Mouse (Mus musculus) liver, embryonic 12.5 days (tissue): ENCODE results near the gene Ms4a3. TPM values are rescaled to one million over a fixed set of nuclear protein-coding genes. Genes with fewer than 3 reads are reported as not detected.

Experiments
- ATAC-seq: fragments of 200-750 bp; cut with Nextera tagmentation; 2 replicates; pipeline ENCODE4 v1.8.0; 2017; ENCODE audit warnings: moderate number of reproducible peaks, mild to moderate bottlenecking, moderate library complexity
- H3K27ac ChIP-seq: fragments of 300-500 bp; sonication (generic); 2 replicates; pipeline ENCODE4 v1.5.1; 2016; ENCODE audit warnings: mild to moderate bottlenecking
- H3K27me3 ChIP-seq: fragments of 300-500 bp; sonication (generic); replicated peaks from 2 replicates; pipeline ENCODE4 v1.6.1; 2016; ENCODE audit warnings: mild to moderate bottlenecking, moderate library complexity
- H3K36me3 ChIP-seq: fragments of 300-500 bp; sonication (generic); 2 replicates; pipeline ENCODE4 v1.6.1; 2016; ENCODE audit warnings: mild to moderate bottlenecking, moderate library complexity
- H3K4me1 ChIP-seq: fragments of 300-500 bp; sonication (generic); 2 replicates; pipeline ENCODE4 v1.6.1; 2016
- H3K4me2 ChIP-seq: fragments of 300-500 bp; sonication (generic); 2 replicates; pipeline ENCODE4 v1.6.1; 2016; ENCODE audit warnings: mild to moderate bottlenecking, moderate library complexity
- H3K4me3 ChIP-seq: fragments of 300-500 bp; sonication (generic); 2 replicates; pipeline ENCODE4 v1.5.1; 2016; ENCODE audit warnings: mild to moderate bottlenecking, moderate library complexity
- H3K9ac ChIP-seq: fragments of 300-500 bp; sonication (generic); 2 replicates; pipeline ENCODE4 v1.6.1; 2016; ENCODE audit warnings: mild to moderate bottlenecking, moderate library complexity
- H3K9me3 ChIP-seq: fragments of 300-500 bp; sonication (generic); replicated peaks from 2 replicates; pipeline ENCODE4 v1.6.1; 2016; ENCODE audit warnings: mild to moderate bottlenecking, moderate library complexity
- WGBS: fragments of 180-500 bp; shearing (Covaris S2); methylation state at CpG from one replicate; pipeline ENCODE4 v1.1.7; 2016; ENCODE audit not compliant: insufficient replicate concordance; 5-methylcytosine and 5-hydroxymethylcytosine counted together
- polyA plus RNA-seq: library from polyadenylated mRNA; unstranded; fragments of >200 nt; fragmentation: Nextera tagmentation; extraction: Ambion mirVana; gene quantifications from 2 replicates; pipeline ENCODE4 v1.2.1, GENCODE M21; 2016

The Ms4a3 gene
- polyA plus RNA-seq = 4.5 and 6.4 TPM in 2 replicates

DNA sequence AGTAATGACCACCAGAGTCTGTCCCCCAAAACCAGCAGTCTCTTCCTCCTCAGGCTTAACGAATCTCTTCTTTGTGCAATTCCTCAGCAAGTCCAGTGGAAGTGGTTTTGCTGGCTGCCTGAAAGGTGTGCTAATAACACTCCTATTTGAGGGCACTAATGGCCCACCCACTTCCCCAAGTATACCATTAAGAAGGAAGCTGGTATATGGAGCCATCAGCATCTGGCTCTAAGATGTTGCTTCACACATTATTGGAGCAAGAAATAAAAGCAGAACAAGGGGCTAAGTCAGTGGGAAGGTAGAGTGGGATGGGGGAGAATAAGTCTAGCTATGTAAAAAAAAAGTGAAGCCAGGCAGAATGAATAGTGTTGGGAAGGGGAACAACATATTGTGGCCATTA lies at the start of gene Ms4a3:
Ms4a3 (minus strand) TSS at position 120 of the 400 bp plus-strand sequence.
- ATAC-seq = no peak
- WGBS = 50% methylated on average over 1 of the region's 1 CpGs

GRCm38 (mm10) chr19:11661562-11661961 lies 20.9 kb upstream of the Ms4a3 start:
- Histone ChIP-seq H3K36me3 (no peaks in the 10 kb centered on the region), H3K9ac (no peak overlapping the region), H3K27me3 (no peaks in the 10 kb centered on the region), H3K9me3 (no peaks in the 10 kb centered on the region), H3K27ac (no peak overlapping the region), H3K4me3 (no peak overlapping the region), H3K4me2 (0 out of 2 replicates have a peak overlapping the region, but pooled peaks have one; percentile 14), H3K4me1 (peaks cover 10% of the 10 kb centered on the region)
- no peak for ATAC-seq

More for the DNA sequence above, at the start of gene Ms4a3:
- no peak within 1 kb of the TSS for H3K9ac ChIP-seq
- no peak within 1 kb of the TSS for H3K27ac ChIP-seq
- H3K4me1 ChIP-seq = no peaks in the 10 kb centered on the region
- no peaks in the 10 kb centered on the region for H3K9me3 ChIP-seq
- no peak within 1 kb of the TSS for H3K4me3 ChIP-seq
- no peak within 1 kb of the TSS for H3K4me2 ChIP-seq
- no peaks in the 10 kb centered on the region for H3K27me3 ChIP-seq
- H3K36me3 ChIP-seq = no peaks in the 10 kb centered on the region

DNA sequence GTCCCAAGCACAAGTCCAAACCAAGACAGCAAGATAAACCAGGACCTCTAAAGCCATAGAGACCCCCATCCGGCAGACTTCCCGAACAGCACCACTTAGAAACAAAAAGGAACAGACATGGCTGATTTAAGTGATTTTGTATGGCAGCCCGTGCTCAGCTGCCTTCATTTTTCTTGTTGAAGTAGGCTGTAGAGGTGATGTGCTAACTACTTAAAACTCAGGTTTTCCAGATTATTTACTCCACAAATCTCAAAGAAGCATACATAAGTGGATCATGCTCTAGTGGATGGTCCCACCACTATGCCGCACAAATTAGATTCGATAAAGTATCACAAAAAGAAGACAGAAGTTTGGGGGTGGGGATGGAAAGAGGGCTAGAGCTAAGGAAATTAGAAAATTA lies 19.8 kb upstream of the Ms4a3 start, which contains the start of gene Oosp2:
Oosp2 (minus strand) TSS at position 101 of the 400 bp plus-strand sequence.
- H3K4me2 ChIP-seq = 0 out of 2 replicates have a peak within 1 kb of the TSS, but pooled peaks have one; percentile 14
- peaks cover 10% of the 10 kb centered on the region for H3K4me1 ChIP-seq
- WGBS = 83% methylated on average over 5 of the region's 5 CpGs

DNA sequence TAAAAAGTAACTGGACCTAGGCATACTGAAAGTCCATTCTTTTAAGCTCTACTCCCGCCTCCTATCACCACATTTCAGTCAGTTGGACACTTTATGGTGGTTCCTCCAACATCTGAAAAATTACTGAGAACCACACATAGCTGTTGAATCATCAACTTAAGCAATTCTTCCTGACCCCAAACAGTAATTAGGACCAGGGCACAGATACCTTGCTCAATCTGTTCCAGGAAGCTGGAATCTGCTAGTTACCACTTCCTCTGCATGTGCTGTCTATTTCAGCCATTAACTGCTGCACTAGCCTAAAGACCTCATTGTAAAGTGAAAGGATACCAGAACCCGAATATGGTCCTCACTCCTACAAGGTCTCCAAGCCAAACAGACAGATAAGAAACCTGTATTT lies 18.5 kb upstream of the Ms4a3 start:
- no peaks in the 10 kb centered on the region for H3K27me3 ChIP-seq
- no peak overlapping the region for H3K4me2 ChIP-seq
- H3K4me3 ChIP-seq = no peak overlapping the region
- no peaks in the 10 kb centered on the region for H3K9me3 ChIP-seq
- H3K36me3 ChIP-seq = no peaks in the 10 kb centered on the region
- H3K9ac ChIP-seq = no peak overlapping the region
- no peak for ATAC-seq
- H3K27ac ChIP-seq = no peak overlapping the region
- H3K4me1 ChIP-seq = peaks cover 10% of the 10 kb centered on the region
- WGBS = 37% methylated on average over 2 of the region's 2 CpGs

More for the DNA sequence above, 19.8 kb upstream of the Ms4a3 start, which contains the start of gene Oosp2:
- Histone ChIP-seq H3K9me3 (no peaks in the 10 kb centered on the region), H3K27me3 (no peaks in the 10 kb centered on the region), H3K4me3 (no peak within 1 kb of the TSS), H3K36me3 (no peaks in the 10 kb centered on the region), H3K27ac (no peak within 1 kb of the TSS), H3K9ac (no peak within 1 kb of the TSS)
- no peak for ATAC-seq

DNA sequence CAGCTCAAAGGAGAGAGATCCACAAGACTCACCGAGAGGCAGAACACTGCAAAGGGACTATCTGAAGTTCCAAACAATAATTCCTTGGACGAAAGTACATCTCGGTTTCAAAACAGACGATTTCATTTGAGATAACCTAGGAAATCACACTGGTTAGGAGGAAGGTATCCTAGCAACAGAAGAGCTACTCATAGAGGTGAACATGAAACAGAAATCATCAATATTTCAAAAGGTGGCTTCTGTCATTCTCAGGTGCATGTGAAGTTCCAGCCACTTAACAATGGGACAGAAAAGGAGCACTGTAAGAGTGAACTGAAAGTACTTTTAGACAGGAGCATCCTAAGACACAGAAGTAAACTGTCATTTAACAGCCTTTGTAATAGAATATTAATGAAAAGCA lies 8.9 kb upstream of the Ms4a3 start:
- 55% methylated on average over 4 of the region's 4 CpGs for WGBS
- ATAC-seq = no peak
- H3K36me3 ChIP-seq = no peaks in the 10 kb centered on the region
- H3K4me2 ChIP-seq = no peak overlapping the region
- no peak overlapping the region for H3K27ac ChIP-seq
- H3K27me3 ChIP-seq = no peaks in the 10 kb centered on the region
- no peaks in the 10 kb centered on the region for H3K4me1 ChIP-seq
- H3K9ac ChIP-seq = no peak overlapping the region
- H3K4me3 ChIP-seq = no peak overlapping the region
- H3K9me3 ChIP-seq = no peaks in the 10 kb centered on the region

- ATAC-seq = no peak
- Histone ChIP-seq H3K4me3 (no peak overlapping the region), H3K27ac (no peak overlapping the region), H3K9me3 (no peaks in the 10 kb centered on the region), H3K27me3 (no peaks in the 10 kb centered on the region), H3K36me3 (no peaks in the 10 kb centered on the region), H3K4me2 (no peak overlapping the region), H3K4me1 (no peaks in the 10 kb centered on the region), H3K9ac (no peak overlapping the region)
- WGBS = 55% methylated on average over 3 of the region's 3 CpGs
Measured at GRCm38 (mm10) chr19:11646166-11646565, 5.5 kb upstream of the Ms4a3 start.

DNA sequence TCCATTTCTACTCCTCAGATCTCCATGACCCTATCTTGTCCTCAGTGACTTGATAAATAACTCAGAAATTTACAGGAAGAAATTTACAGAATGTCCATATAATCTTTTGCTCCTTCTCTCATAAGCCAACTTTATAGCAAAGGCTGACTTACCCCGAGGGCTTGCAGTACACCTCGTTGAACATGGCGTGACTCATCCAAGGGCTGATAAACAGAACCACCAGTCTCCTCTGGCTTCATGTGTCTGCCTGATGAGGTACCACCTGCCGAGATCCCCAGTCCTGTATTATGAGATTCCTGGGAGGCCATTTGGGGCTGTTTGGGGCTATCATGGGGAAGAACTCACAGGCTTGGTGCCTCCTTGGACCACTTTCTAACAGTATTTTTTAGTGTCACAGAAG lies 1.6 kb downstream of the Ms4a3 start:
- Histone ChIP-seq H3K9ac (no peak overlapping the region), H3K9me3 (no peaks in the 10 kb centered on the region), H3K27ac (no peak overlapping the region), H3K36me3 (no peaks in the 10 kb centered on the region), H3K27me3 (no peaks in the 10 kb centered on the region), H3K4me2 (no peak overlapping the region), H3K4me1 (peaks cover 3% of the 10 kb centered on the region; the same call in 1 of the 2 replicates), H3K4me3 (no peak overlapping the region)
- 47% methylated on average over 4 of the region's 4 CpGs for WGBS
- ATAC-seq = no peak

DNA sequence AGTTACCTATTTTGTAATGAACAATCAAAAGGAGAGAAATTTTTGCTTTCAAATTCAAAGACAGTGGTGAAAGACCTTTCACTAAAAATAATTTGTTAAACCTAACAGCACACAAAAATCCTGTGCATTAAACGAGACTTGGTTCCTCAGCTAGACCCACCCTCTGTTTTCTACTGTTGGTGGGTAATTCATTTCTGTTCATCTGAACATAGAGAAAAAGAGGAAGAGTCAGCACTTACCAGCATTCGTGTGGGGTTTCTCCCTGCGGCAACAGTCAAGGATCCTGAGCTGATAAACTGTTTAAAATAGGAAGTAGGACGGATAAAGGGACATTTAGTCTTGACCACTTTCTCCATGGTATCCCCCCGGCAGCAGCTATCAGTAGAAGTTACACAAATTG lies 5.1 kb downstream of the Ms4a3 start:
- Histone ChIP-seq H3K9ac (no peak overlapping the region), H3K4me2 (no peak overlapping the region), H3K9me3 (no peaks in the 10 kb centered on the region), H3K27ac (no peak overlapping the region), H3K4me1 (peaks cover 3% of the 10 kb centered on the region; the same call in 1 of the 2 replicates), H3K27me3 (no peaks in the 10 kb centered on the region), H3K4me3 (no peak overlapping the region), H3K36me3 (no peaks in the 10 kb centered on the region)
- ATAC-seq = no peak
- WGBS = 16% methylated on average over 5 of the region's 5 CpGs

GRCm38 (mm10) chr19:11634330-11634729 lies 6.3 kb downstream of the Ms4a3 start:
- H3K27ac ChIP-seq = no peak overlapping the region
- H3K4me1 ChIP-seq = peaks cover 3% of the 10 kb centered on the region; the same call in 1 of the 2 replicates
- H3K9ac ChIP-seq = no peak overlapping the region
- WGBS = 63% methylated on average over 2 of the region's 2 CpGs
- no peak overlapping the region for H3K4me2 ChIP-seq
- no peaks in the 10 kb centered on the region for H3K36me3 ChIP-seq
- no peak overlapping the region for H3K4me3 ChIP-seq
- H3K27me3 ChIP-seq = no peaks in the 10 kb centered on the region
- peak; percentile 27; the same call in 1 of the 2 replicates for ATAC-seq
- H3K9me3 ChIP-seq = no peaks in the 10 kb centered on the region

DNA sequence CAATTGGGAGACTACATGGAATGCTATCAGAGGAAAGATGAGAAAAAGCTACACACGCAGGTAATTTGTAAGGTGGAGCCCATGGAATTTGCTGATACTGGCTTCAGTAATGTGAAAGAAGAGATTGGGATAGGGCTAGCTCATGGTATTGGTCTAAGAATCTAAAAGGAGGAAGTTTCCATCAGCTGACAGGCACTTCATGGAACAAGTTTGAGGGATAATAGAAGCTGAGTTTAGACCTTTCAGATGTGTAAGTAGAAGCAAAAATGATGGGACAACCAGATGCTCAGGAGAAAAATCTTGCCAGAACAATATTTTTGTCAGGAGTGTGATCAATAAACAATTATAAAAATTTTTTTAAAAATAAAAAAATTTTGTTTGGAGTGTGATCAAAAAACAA lies 6.9 kb downstream of the Ms4a3 start:
- Histone ChIP-seq H3K4me1 (peaks cover 3% of the 10 kb centered on the region; the same call in 1 of the 2 replicates), H3K27ac (no peak overlapping the region), H3K36me3 (no peaks in the 10 kb centered on the region), H3K27me3 (no peaks in the 10 kb centered on the region), H3K4me2 (no peak overlapping the region), H3K4me3 (no peak overlapping the region), H3K9me3 (no peaks in the 10 kb centered on the region), H3K9ac (no peak overlapping the region)
- no peak for ATAC-seq
- WGBS = 55% methylated on average over 1 of the region's 1 CpGs

GRCm38 (mm10) chr19:11625231-11625630 lies 15.4 kb downstream of the Ms4a3 start:
- no peak overlapping the region for H3K27ac ChIP-seq
- H3K4me1 ChIP-seq = peaks cover 12% of the 10 kb centered on the region
- 37% methylated on average over 5 of the region's 5 CpGs for WGBS
- no peaks in the 10 kb centered on the region for H3K27me3 ChIP-seq
- H3K9ac ChIP-seq = no peak overlapping the region
- 0 out of 2 replicates have a peak overlapping the region, but pooled peaks have one; percentile 20 for H3K4me2 ChIP-seq
- ATAC-seq = peak; percentile 91
- H3K36me3 ChIP-seq = no peaks in the 10 kb centered on the region
- H3K9me3 ChIP-seq = no peaks in the 10 kb centered on the region
- no peak overlapping the region for H3K4me3 ChIP-seq

GRCm38 (mm10) chr19:11624800-11625199 lies 15.9 kb downstream of the Ms4a3 start:
- no peak for ATAC-seq
- Histone ChIP-seq H3K27ac (no peak overlapping the region), H3K4me2 (no peak overlapping the region), H3K4me3 (no peak overlapping the region), H3K36me3 (no peaks in the 10 kb centered on the region), H3K27me3 (no peaks in the 10 kb centered on the region), H3K4me1 (peaks cover 12% of the 10 kb centered on the region), H3K9me3 (no peaks in the 10 kb centered on the region), H3K9ac (no peak overlapping the region)

DNA sequence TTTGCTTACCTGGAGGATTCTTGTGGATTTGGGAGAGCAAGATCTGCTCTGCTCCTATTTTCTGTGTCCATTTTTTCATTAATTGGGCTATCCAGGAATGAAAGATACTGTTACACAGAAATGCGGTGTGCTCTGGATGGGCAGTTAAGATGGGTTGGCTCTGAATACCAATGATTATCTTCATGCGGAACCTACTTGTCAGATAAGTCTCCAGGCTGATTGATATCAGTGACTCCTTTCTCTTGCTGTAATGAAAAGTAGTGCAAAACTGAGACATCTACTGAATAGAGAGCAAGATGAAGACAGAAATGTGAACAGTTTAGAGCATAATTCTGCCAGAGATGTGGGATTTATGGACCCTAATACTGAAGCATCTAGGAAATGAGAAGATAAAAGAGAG lies 17.1 kb downstream of the Ms4a3 start, which contains the start of gene Ms4a2:
Ms4a2 (minus strand) TSS at position 169 of the 400 bp plus-strand sequence.
- H3K27ac ChIP-seq = no peak within 1 kb of the TSS
- 48% methylated on average over 2 of the region's 2 CpGs for WGBS
- no peaks in the 10 kb centered on the region for H3K36me3 ChIP-seq
- peaks cover 18% of the 10 kb centered on the region for H3K4me1 ChIP-seq
- no peak for ATAC-seq
- no peak within 1 kb of the TSS for H3K9ac ChIP-seq
- H3K27me3 ChIP-seq = no peaks in the 10 kb centered on the region
- no peaks in the 10 kb centered on the region for H3K9me3 ChIP-seq
- no peak within 1 kb of the TSS for H3K4me2 ChIP-seq
- H3K4me3 ChIP-seq = no peak within 1 kb of the TSS
